Mouse (Mus musculus): ENCODE data around the gene Mcoln1. TPM values are rescaled to one million over a fixed set of nuclear protein-coding genes. Genes with fewer than 3 reads are reported as not detected.

The Mcoln1 gene
- total RNA-seq, 4 experiments from 2014 or later, result 45.0 to 82.0 (median 60.3) TPM

GRCm38 (mm10) chr8:3498583-3498982 lies 1.7 kb upstream of the Mcoln1 start:
- DNase-seq, result no peak

- DNase-seq, result no peak
These were observed 506 bp upstream of the Mcoln1 start for GRCm38 (mm10) chr8:3499751-3500150.

- no peak for DNase-seq
These were observed 2.0 kb downstream of the Mcoln1 start for GRCm38 (mm10) chr8:3502217-3502616.

GRCm38 (mm10) chr8:3507979-3508754 lies 7.9 kb downstream of the Mcoln1 start:
- DNase-seq, result no peak

- DNase-seq, result no peak
These were observed 14.5 kb downstream of the Mcoln1 start for GRCm38 (mm10) chr8:3514681-3515247.

- DNase-seq, result peak; percentile 83
These were observed 15.0 kb downstream of the Mcoln1 start, which contains the start of gene Pnpla6 for GRCm38 (mm10) chr8:3515260-3515671. Gene Pnpla6 (plus strand): TSS chr8:3515384.

GRCm38 (mm10) chr8:3515771-3516417 lies 15.6 kb downstream of the Mcoln1 start:
- DNase-seq, result peak; percentile 52

GRCm38 (mm10) chr8:3516450-3517116 lies 16.3 kb downstream of the Mcoln1 start:
- peak; percentile 94 for DNase-seq

GRCm38 (mm10) chr8:3517117-3517495 lies 16.8 kb downstream of the Mcoln1 start:
- no peak for DNase-seq

GRCm38 (mm10) chr8:3522007-3522697 lies 21.9 kb downstream of the Mcoln1 start:
- no peak for DNase-seq

- no peak for DNase-seq
These were observed 30.6 kb downstream of the Mcoln1 start for GRCm38 (mm10) chr8:3530816-3531215.

- DNase-seq, result no peak
These were observed 31.7 kb downstream of the Mcoln1 start for GRCm38 (mm10) chr8:3531936-3532335.

GRCm38 (mm10) chr8:3536053-3536841 lies 36.0 kb downstream of the Mcoln1 start:
- DNase-seq, result no peak

- no peak for DNase-seq
These were observed 36.7 kb downstream of the Mcoln1 start for GRCm38 (mm10) chr8:3536940-3537339.

GRCm38 (mm10) chr8:3537666-3538065 lies 37.4 kb downstream of the Mcoln1 start:
- DNase-seq, result no peak

GRCm38 (mm10) chr8:3539146-3539545 lies 38.9 kb downstream of the Mcoln1 start:
- no peak for DNase-seq

GRCm38 (mm10) chr8:3540076-3540475 lies 39.8 kb downstream of the Mcoln1 start:
- DNase-seq, result no peak

GRCm38 (mm10) chr8:3546511-3546910 lies 46.3 kb downstream of the Mcoln1 start:
- no peak for DNase-seq

- DNase-seq, result no peak
These were observed 52.0 kb downstream of the Mcoln1 start for GRCm38 (mm10) chr8:3552240-3552639.

- no peak for DNase-seq
These were observed 55.9 kb downstream of the Mcoln1 start for GRCm38 (mm10) chr8:3556114-3556513.

All from adrenal gland, adult 8-10 months (tissue).